Mouse (Mus musculus) midbrain, embryonic 15.5 days (tissue): ENCODE results near the gene Ptn. TPM values are rescaled to one million over a fixed set of nuclear protein-coding genes. Genes with fewer than 3 reads are reported as not detected.

Experiments used
- ATAC-seq: fragments of 200-750 bp; cut with Nextera tagmentation; replicated peaks from 2 replicates; pipeline ENCODE4 v1.8.0; 2017; ENCODE audit warnings: moderate TSS enrichment
- H3K27ac ChIP-seq: fragments of 300-500 bp; sonication (generic); 2 replicates; pipeline ENCODE4 v1.5.1; 2015; ENCODE audit warnings: mild to moderate bottlenecking, inconsistent platforms
- H3K27me3 ChIP-seq: fragments of 300-500 bp; sonication (generic); replicated peaks from 2 replicates; pipeline ENCODE4 v1.6.1; 2015; ENCODE audit warnings: inconsistent platforms
- H3K36me3 ChIP-seq: fragments of 300-500 bp; sonication (generic); replicated peaks from 2 replicates; pipeline ENCODE4 v1.6.1; 2015; ENCODE audit warnings: inconsistent platforms
- H3K4me1 ChIP-seq: fragments of 300-500 bp; sonication (generic); 2 replicates; pipeline ENCODE4 v1.6.1; 2015; ENCODE audit warnings: inconsistent platforms
- H3K4me2 ChIP-seq: fragments of 300-500 bp; sonication (generic); 2 replicates; pipeline ENCODE4 v1.6.1; 2015; ENCODE audit warnings: inconsistent platforms, mild to moderate bottlenecking, moderate library complexity
- H3K4me3 ChIP-seq: fragments of 300-500 bp; sonication (generic); 2 replicates; pipeline ENCODE4 v1.5.1; 2015; ENCODE audit warnings: mild to moderate bottlenecking, inconsistent platforms
- H3K9ac ChIP-seq: fragments of 300-500 bp; sonication (generic); 2 replicates; pipeline ENCODE4 v1.6.1; 2015; ENCODE audit warnings: mild to moderate bottlenecking, inconsistent platforms
- H3K9me3 ChIP-seq: fragments of 300-500 bp; sonication (generic); 2 replicates; pipeline ENCODE4 v1.6.1; 2016; ENCODE audit warnings: inconsistent platforms
- WGBS: fragments of 180-500 bp; shearing (Covaris S2); methylation state at CpG from one replicate; pipeline ENCODE4 v1.1.7; 2015; ENCODE audit warnings: mixed read lengths; 5-methylcytosine and 5-hydroxymethylcytosine counted together
- polyA plus RNA-seq: library from polyadenylated mRNA; unstranded; fragments of >200 nt; fragmentation: Nextera tagmentation; extraction: Ambion mirVana; gene quantifications from 2 replicates; pipeline ENCODE4 v1.2.1, GENCODE M21; 2015

Gene Ptn
- polyA plus RNA-seq, 1 experiment from 2014 or later: 580 TPM

GRCm38 (mm10) chr6:36725509-36726160 is 84.4 kb downstream of the Ptn start:
- Histone ChIP-seq H3K4me3 (no peak overlapping the region), H3K27ac (no peak overlapping the region), H3K27me3 (no peaks in the 10 kb centered on the region), H3K4me1 (peaks cover 14% of the 10 kb centered on the region), H3K9me3 (no peaks in the 10 kb centered on the region), H3K4me2 (no peak overlapping the region), H3K36me3 (peaks cover 2% of the 10 kb centered on the region; the same call in 1 of the 2 replicates), H3K9ac (no peak overlapping the region)
- 82% methylated on average over 3 of the region's 3 CpGs for WGBS
- 0 out of 2 replicates have a peak, but pooled peaks have one; percentile 51 for ATAC-seq

- Histone ChIP-seq H3K9ac (no peak overlapping the region), H3K4me3 (no peak overlapping the region), H3K4me1 (peaks cover 14% of the 10 kb centered on the region), H3K36me3 (no peaks in the 10 kb centered on the region), H3K9me3 (no peaks in the 10 kb centered on the region), H3K27ac (peak overlapping the region; percentile 79), H3K4me2 (no peak overlapping the region), H3K27me3 (no peaks in the 10 kb centered on the region)
- ATAC-seq: peak; percentile 81; the same call in 1 of the 2 replicates
- WGBS: 32% methylated on average over 5 of the region's 5 CpGs
Measured at GRCm38 (mm10) chr6:36722769-36723549, 87.1 kb downstream of the Ptn start.

- Histone ChIP-seq H3K4me2 (no peak overlapping the region), H3K9me3 (no peaks in the 10 kb centered on the region), H3K27ac (no peak overlapping the region), H3K4me1 (no peaks in the 10 kb centered on the region), H3K9ac (no peak overlapping the region), H3K4me3 (no peak overlapping the region), H3K27me3 (no peaks in the 10 kb centered on the region), H3K36me3 (peaks cover 3% of the 10 kb centered on the region; the same call in 1 of the 2 replicates)
- no peak for ATAC-seq
- 72% methylated on average over 4 of the region's 4 CpGs for WGBS
Measured at GRCm38 (mm10) chr6:36713329-36713728, 96.7 kb downstream of the Ptn start.

- no peak overlapping the region for H3K27ac ChIP-seq
- H3K4me1 ChIP-seq: no peaks in the 10 kb centered on the region
- H3K36me3 ChIP-seq: no peaks in the 10 kb centered on the region
- H3K9ac ChIP-seq: no peak overlapping the region
- H3K4me2 ChIP-seq: no peak overlapping the region
- WGBS: 53% methylated on average over 3 of the region's 3 CpGs
- no peak for ATAC-seq
- H3K9me3 ChIP-seq: no peaks in the 10 kb centered on the region
- H3K4me3 ChIP-seq: no peak overlapping the region
- no peaks in the 10 kb centered on the region for H3K27me3 ChIP-seq
Measured at GRCm38 (mm10) chr6:36695481-36695880, 114.5 kb downstream of the Ptn start.

GRCm38 (mm10) chr6:36691497-36691896 is 118.5 kb downstream of the Ptn start:
- Histone ChIP-seq H3K4me1 (no peaks in the 10 kb centered on the region), H3K9ac (no peak overlapping the region), H3K27ac (no peak overlapping the region), H3K4me2 (no peak overlapping the region), H3K36me3 (no peaks in the 10 kb centered on the region), H3K27me3 (no peaks in the 10 kb centered on the region), H3K9me3 (no peaks in the 10 kb centered on the region), H3K4me3 (no peak overlapping the region)
- 9% methylated on average over 1 of the region's 1 CpGs for whole genome bisulfite sequencing
- ATAC-seq: peak; percentile 83; the same call in 1 of the 2 replicates

- WGBS: 84% methylated on average over 4 of the region's 4 CpGs
- H3K36me3 ChIP-seq: no peaks in the 10 kb centered on the region
- no peak overlapping the region for H3K4me2 ChIP-seq
- H3K27me3 ChIP-seq: no peaks in the 10 kb centered on the region
- no peak for ATAC-seq
- no peaks in the 10 kb centered on the region for H3K4me1 ChIP-seq
- no peak overlapping the region for H3K4me3 ChIP-seq
- no peaks in the 10 kb centered on the region for H3K9me3 ChIP-seq
- no peak overlapping the region for H3K9ac ChIP-seq
- H3K27ac ChIP-seq: no peak overlapping the region
Measured at GRCm38 (mm10) chr6:36690941-36691340, 119.1 kb downstream of the Ptn start.

GRCm38 (mm10) chr6:36676710-36677691 is 133.0 kb downstream of the Ptn start:
- no peaks in the 10 kb centered on the region for H3K9me3 ChIP-seq
- H3K27ac ChIP-seq: no peak overlapping the region
- no peaks in the 10 kb centered on the region for H3K4me1 ChIP-seq
- no peak for ATAC-seq
- 74% methylated on average over 8 of the region's 8 CpGs for WGBS
- no peaks in the 10 kb centered on the region for H3K27me3 ChIP-seq
- H3K4me2 ChIP-seq: no peak overlapping the region
- no peak overlapping the region for H3K4me3 ChIP-seq
- H3K9ac ChIP-seq: no peak overlapping the region
- H3K36me3 ChIP-seq: no peaks in the 10 kb centered on the region

- WGBS: 38% methylated on average over 11 of the region's 11 CpGs
- H3K9me3 ChIP-seq: no peaks in the 10 kb centered on the region
- H3K9ac ChIP-seq: no peak overlapping the region
- no peak for ATAC-seq
- no peaks in the 10 kb centered on the region for H3K27me3 ChIP-seq
- no peak overlapping the region for H3K4me3 ChIP-seq
- H3K27ac ChIP-seq: no peak overlapping the region
- H3K4me2 ChIP-seq: no peak overlapping the region
- no peaks in the 10 kb centered on the region for H3K4me1 ChIP-seq
- no peaks in the 10 kb centered on the region for H3K36me3 ChIP-seq
Measured at GRCm38 (mm10) chr6:36672399-36673221, 137.4 kb downstream of the Ptn start.

- Histone ChIP-seq H3K4me2 (no peak overlapping the region), H3K9me3 (no peaks in the 10 kb centered on the region), H3K27me3 (no peaks in the 10 kb centered on the region), H3K27ac (no peak overlapping the region), H3K9ac (no peak overlapping the region), H3K4me3 (no peak overlapping the region), H3K36me3 (no peaks in the 10 kb centered on the region), H3K4me1 (no peaks in the 10 kb centered on the region)
- no peak for ATAC-seq
- WGBS: 89% methylated on average over 3 of the region's 3 CpGs
Measured at GRCm38 (mm10) chr6:36671274-36671673, 138.7 kb downstream of the Ptn start.
